Mouse (Mus musculus): Measurements from ENCODE around the gene Tm9sf4.

Gene Tm9sf4

GRCm38 (mm10) chr2:153211451-153211850 is 50.3 kb downstream of the Tm9sf4 start:
- no peak for ATAC-seq (ENCODE audit: insufficient number of reproducible peaks, low FRiP score, low TSS enrichment)

- no peak for ATAC-seq (ENCODE audit: insufficient number of reproducible peaks, low FRiP score, low TSS enrichment)
Observed at GRCm38 (mm10) chr2:153213351-153213750, 52.2 kb downstream of the Tm9sf4 start.

GRCm38 (mm10) chr2:153214771-153215259 is 53.7 kb downstream of the Tm9sf4 start:
- no peak for ATAC-seq (ENCODE audit: insufficient number of reproducible peaks, low FRiP score, low TSS enrichment)

- no peak for ATAC-seq (ENCODE audit: insufficient number of reproducible peaks, low FRiP score, low TSS enrichment)
Observed at GRCm38 (mm10) chr2:153215421-153215820, 54.3 kb downstream of the Tm9sf4 start.

- no peak for ATAC-seq (ENCODE audit: insufficient number of reproducible peaks, low FRiP score, low TSS enrichment)
Observed at GRCm38 (mm10) chr2:153217826-153218340, 56.8 kb downstream of the Tm9sf4 start.

- no peak for ATAC-seq (ENCODE audit: insufficient number of reproducible peaks, low FRiP score, low TSS enrichment)
Observed at GRCm38 (mm10) chr2:153218516-153218915, 57.4 kb downstream of the Tm9sf4 start.

GRCm38 (mm10) chr2:153221620-153222019 is 60.5 kb downstream of the Tm9sf4 start:
- ATAC-seq (ENCODE audit: insufficient number of reproducible peaks, low FRiP score, low TSS enrichment): no peak

DNA sequence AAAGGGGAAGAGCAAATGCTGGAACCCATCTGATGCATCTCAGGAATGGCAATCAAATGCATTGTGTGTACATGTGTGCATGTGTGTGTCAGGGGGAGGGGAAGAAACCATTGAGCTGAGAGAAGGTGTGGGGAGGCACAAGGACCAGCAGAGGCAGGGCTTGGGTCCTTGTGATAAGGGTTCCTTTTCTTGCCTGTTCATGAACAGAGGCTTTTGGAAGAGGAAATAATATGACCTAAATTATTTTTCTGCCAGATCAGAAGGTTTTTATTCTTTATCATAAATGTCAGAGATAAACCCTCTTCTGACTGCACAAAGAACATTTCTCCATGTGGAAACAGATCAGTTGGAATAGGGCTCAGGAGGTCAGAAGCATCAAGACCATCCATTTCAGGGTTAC is 61.0 kb downstream of the Tm9sf4 start:
- ATAC-seq (ENCODE audit: insufficient number of reproducible peaks, low FRiP score, low TSS enrichment): no peak

DNA sequence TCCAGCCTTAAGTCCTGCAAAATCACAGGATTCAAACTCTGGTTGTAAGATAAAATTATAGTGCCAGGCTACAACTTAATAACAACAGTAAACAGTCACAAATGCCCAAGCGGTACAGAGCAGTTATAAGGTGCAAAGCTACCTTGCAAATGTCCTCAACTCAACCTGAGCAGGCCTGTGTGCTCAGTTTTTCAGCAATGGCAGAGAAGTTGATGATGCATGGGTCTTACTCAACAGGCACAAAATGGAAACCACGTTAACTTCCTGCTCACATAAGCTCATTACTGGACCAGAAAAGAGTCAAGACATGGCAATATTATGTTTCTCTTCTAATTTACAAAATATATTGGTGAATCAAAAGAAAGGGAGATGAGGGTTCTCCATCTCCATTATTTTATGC is 61.5 kb downstream of the Tm9sf4 start:
- no peak for ATAC-seq (ENCODE audit: insufficient number of reproducible peaks, low FRiP score, low TSS enrichment)

DNA sequence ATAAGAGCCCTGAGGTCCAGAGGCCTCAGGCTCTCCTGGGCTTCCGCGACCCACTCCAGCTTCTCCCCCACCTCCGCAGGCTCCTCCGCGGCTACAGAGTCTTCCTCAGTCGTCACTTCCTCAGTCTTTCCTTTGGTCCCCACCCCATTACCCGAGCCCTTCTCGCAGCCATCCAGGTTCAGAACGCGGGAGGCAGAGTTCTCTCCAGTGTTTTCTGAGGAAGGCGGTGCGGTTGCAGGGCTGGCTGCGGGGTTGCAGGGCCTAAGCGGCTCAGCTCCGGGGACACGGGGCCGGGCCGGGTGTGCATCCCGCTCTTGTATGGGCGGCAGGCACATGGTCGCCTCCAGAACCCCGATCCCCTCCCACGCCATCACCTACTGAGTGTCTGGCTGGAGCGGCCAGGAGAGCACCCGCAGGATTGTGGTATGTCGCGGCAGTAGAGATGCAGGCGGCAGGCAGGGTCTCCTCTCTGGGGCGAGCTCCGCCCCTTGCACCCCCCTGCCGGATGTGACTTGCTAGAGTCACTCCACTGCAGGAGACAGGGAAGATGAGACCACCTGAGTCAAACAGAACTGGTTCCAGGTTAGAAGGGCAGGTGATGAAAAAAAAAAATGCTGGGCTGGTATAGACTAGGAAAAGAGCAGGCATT is 64.0 kb downstream of the Tm9sf4 start, which contains the start of gene Tspyl3:
Gene Tspyl3 (minus strand): TSS at position 496 of the 649 bp plus-strand sequence.
- peak; percentile 59 for ATAC-seq (ENCODE audit: insufficient number of reproducible peaks, low FRiP score, low TSS enrichment)

DNA sequence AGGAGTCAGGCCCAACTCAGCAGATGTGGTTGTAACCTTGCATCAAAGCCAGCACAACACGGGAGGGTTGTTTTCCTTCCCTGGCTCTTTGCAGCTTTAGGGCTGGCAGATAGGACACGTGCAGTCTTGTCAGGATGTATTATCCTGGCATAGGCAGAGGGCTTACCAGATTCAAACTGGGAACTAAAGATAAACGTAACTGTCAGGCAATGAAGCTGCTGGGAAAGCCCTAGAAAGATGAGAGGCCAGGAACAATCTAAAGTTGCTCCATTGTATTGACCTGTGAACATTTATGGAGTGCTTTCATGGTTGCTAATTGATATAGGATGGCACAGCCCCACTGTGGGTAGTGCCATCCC is 64.5 kb downstream of the Tm9sf4 start:
- ATAC-seq (ENCODE audit: insufficient number of reproducible peaks, low FRiP score, low TSS enrichment): no peak

GRCm38 (mm10) chr2:153227959-153228358 is 66.9 kb downstream of the Tm9sf4 start:
- ATAC-seq (ENCODE audit: insufficient number of reproducible peaks, low FRiP score, low TSS enrichment): no peak

DNA sequence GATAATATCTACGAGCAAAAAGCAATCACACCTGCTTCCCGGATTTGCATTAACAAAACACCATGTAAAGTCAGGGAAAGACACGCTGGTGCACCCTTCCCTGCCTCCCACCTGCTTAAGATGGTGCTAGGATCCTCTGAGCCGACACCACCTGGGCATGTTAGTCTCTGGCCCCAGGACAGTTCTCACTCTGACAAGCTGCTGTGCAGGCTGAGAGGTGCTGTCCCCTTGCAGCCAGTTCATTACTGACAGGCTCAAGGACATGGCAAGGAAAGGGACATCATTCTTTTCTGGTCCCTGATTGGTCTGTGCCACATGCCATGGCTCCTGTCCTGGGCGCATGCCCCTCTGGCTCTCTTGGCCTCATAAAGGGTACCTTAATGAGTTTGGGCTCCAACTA is 67.4 kb downstream of the Tm9sf4 start:
- no peak for ATAC-seq (ENCODE audit: insufficient number of reproducible peaks, low FRiP score, low TSS enrichment)

- no peak for ATAC-seq (ENCODE audit: insufficient number of reproducible peaks, low FRiP score, low TSS enrichment)
Observed at GRCm38 (mm10) chr2:153237193-153237592, 76.1 kb downstream of the Tm9sf4 start.

DNA sequence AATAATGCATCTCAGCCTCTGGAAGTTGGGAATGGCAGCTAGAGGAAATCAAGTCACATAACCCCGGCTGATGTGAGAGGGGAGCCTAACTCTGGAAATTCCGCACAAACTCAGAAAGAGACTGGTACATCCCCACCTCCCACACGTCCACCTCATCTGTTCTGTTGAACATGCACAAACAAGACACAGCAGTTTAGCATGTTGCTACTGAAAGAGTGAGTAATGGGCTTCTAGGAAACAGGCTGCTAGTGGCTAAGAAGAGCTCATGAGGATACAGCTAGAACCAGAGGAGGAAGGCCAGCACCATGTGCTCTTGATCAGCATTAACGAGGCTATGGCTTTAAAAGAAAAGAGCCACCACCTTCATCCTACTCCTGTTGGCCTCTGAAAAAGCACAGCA is 76.8 kb downstream of the Tm9sf4 start:
- ATAC-seq (ENCODE audit: insufficient number of reproducible peaks, low FRiP score, low TSS enrichment): no peak

GRCm38 (mm10) chr2:153238406-153238805 is 77.3 kb downstream of the Tm9sf4 start:
- ATAC-seq (ENCODE audit: insufficient number of reproducible peaks, low FRiP score, low TSS enrichment): no peak

DNA sequence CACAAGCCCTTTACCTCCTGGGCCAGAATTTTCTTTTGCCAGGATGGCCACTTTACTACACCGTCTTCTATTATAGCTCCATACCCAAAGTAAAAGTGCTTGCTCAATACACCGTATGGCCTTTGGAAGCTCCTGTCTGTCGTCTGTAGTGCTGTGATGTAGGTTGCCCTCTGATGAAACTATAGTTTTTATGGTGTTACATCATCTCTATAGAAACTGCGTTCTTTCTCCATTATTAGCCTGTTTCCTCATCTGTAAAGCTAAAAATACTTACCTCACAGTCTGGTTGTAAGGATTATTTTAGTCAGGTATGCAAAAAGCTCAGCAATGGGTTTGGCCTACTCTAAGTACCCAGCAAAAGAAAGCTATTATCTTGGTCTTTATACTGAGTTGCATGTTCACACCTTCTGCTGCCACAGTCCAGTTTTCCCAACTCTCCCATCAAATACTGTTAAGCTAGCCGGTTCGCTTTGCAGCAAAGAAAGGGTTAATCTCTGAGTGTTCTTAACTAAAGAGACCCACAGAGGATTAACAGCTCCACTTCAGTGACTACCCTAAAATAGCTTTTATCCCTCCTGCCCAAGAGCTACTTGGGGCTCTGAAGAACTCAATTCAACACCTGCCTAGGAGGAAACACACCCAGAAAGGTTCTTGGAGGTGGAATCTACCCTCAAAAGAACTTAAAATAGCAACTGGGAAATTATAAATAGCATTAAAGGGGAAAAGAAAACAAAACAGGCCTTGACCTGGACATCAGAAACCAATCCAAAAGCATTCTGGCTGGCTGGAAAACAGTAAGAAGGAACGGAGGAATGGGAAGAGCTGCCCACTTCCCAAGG is 78.1 kb downstream of the Tm9sf4 start:
- ATAC-seq (ENCODE audit: insufficient number of reproducible peaks, low FRiP score, low TSS enrichment): no peak

GRCm38 (mm10) chr2:153239860-153240480 is 78.9 kb downstream of the Tm9sf4 start:
- no peak for ATAC-seq (ENCODE audit: insufficient number of reproducible peaks, low FRiP score, low TSS enrichment)

DNA sequence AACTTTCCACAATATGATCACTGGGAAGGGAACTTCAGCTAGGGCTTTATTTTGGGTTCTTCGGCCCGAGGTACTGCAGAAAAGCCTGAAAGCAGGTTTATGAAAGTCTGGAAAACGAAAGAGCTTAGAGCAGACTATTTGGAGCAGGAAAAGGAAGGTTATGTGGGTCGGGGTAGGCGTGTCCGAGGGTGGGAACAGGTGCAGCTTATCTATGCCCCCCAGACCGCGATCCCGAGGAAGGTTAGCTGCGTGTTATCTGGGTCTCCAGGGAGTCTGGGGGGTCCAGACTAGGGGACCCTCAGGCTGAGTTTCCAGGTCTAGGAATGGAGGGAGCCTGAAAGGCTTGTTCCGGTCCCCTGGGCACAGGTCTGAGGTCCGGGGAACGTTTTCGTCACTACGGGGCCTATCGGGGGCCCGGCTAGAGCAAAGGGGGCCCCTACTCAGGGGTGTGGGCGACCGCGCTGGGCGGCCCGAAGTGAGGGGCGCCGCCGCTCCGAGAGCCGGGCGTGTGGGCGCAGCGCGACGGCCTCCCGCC is 79.7 kb downstream of the Tm9sf4 start:
- no peak; the same call in 1 of the 2 replicates for ATAC-seq (ENCODE audit: insufficient number of reproducible peaks, low FRiP score, low TSS enrichment)

GRCm38 (mm10) chr2:153241250-153242014 is 80.3 kb downstream of the Tm9sf4 start, which contains the start of the genes Plagl2 and Pofut1:
Gene Plagl2, minus strand, starts transcription at chr2:153241426.
Gene Pofut1, plus strand, starts transcription at chr2:153241533.
- ATAC-seq (ENCODE audit: insufficient number of reproducible peaks, low FRiP score, low TSS enrichment): peak; percentile 93
